In the genomic region with DNA sequence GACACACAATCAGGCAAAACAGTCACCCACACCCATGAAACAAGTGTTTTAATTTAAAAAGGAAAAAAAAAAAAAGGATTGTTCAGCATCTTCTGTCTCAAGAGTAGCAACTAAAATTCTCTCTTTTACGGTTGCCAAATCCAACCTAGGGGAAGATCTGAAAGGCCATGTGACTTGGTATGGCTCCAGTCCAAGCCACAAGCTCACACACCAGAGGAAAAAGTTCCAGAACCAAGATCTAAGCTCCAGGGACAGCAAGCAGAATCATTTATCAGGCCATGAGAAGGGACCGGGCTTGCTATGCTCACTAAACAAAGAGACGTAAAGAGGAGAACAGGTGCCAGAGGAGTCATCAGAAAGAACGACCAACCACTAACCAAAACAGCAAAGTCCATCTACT, we compare ENCODE assay signal across 8 mouse cellular contexts. TPM values are rescaled to one million over a fixed set of nuclear protein-coding genes. Genes with fewer than 3 reads are reported as not detected.
A peak's percentile ranks its signal among the peaks of the same experiment; 100 is the strongest.
DNase-seq lines count a peak whose midpoint lies in the region; ATAC-seq and TF ChIP-seq lines count a peak whose summit lies in the region.

No protein-coding gene starts in this region.

- WGBS in thymus, adult 2 months = 7% methylated on average over 4 of the region's 4 CpGs
- 46% methylated on average over 4 of the region's 4 CpGs for WGBS in forebrain, embryonic 14.5 days
- 32% methylated on average over 4 of the region's 4 CpGs for WGBS in kidney, embryonic 14.5 days
- WGBS in midbrain, embryonic 10.5 days = 63% methylated on average over 4 of the region's 4 CpGs

- TF ChIP-seq CTCF in thymus, adult 2 months (IDR thresholded peaks at IDR 0.05; ENCODE audit: borderline replicate concordance, control insufficient read depth, extremely low read depth, insufficient read depth, low read length, poor library complexity) = no peak

- no peak overlapping the region for H3K4me3 ChIP-seq in thymus, adult 2 months (ENCODE audit: control insufficient read depth, insufficient read depth, low read length)
- peak overlapping the region; percentile 71; the same call in 1 of the 2 replicates for H3K4me3 ChIP-seq in forebrain, embryonic 14.5 days (ENCODE audit: low read depth, low read length)
- H3K4me3 ChIP-seq in kidney, embryonic 14.5 days (ENCODE audit: low read length) = peak overlapping the region; percentile 95
- peak overlapping the region; percentile 91 for H3K4me3 ChIP-seq in midbrain, embryonic 10.5 days

- H3K36me3 ChIP-seq in thymus, adult 2 months (ENCODE audit: control insufficient read depth, insufficient read depth, low read length) = no peaks in the 10 kb centered on the region
- no peaks in the 10 kb centered on the region for H3K36me3 ChIP-seq in forebrain, embryonic 14.5 days (ENCODE audit: control insufficient read depth, insufficient read depth, low read length)
- no peaks in the 10 kb centered on the region for H3K36me3 ChIP-seq in kidney, embryonic 14.5 days (ENCODE audit: control insufficient read depth, insufficient read depth, low read length)
- H3K36me3 ChIP-seq in midbrain, embryonic 10.5 days = peaks cover 13% of the 10 kb centered on the region

- no peaks in the 10 kb centered on the region for H3K27me3 ChIP-seq in thymus, adult 2 months (ENCODE audit: control insufficient read depth, insufficient read depth, low read length)
- H3K27me3 ChIP-seq in forebrain, embryonic 14.5 days (replicated peaks; ENCODE audit: control insufficient read depth, insufficient read depth, low read length) = no peaks in the 10 kb centered on the region
- no peaks in the 10 kb centered on the region for H3K27me3 ChIP-seq in kidney, embryonic 14.5 days (ENCODE audit: control insufficient read depth, insufficient read depth, low read length)
- no peaks in the 10 kb centered on the region for H3K27me3 ChIP-seq in midbrain, embryonic 10.5 days (ENCODE audit: low read depth, poor library complexity, severe bottlenecking)

- H3K9me3 ChIP-seq in forebrain, embryonic 14.5 days (replicated peaks; ENCODE audit: control insufficient read depth, low read length) = no peaks in the 10 kb centered on the region
- no peaks in the 10 kb centered on the region for H3K9me3 ChIP-seq in kidney, embryonic 14.5 days (ENCODE audit: control insufficient read depth, low read length)
- H3K9me3 ChIP-seq in midbrain, embryonic 10.5 days (replicated peaks) = no peaks in the 10 kb centered on the region

- H3K27ac ChIP-seq in thymus, adult 2 months (ENCODE audit: control insufficient read depth, insufficient read depth, low read length) = no peak overlapping the region; the same call in 1 of the 2 replicates
- no peak overlapping the region for H3K27ac ChIP-seq in forebrain, embryonic 14.5 days (ENCODE audit: low read depth, low read length)
- H3K27ac ChIP-seq in kidney, embryonic 14.5 days (ENCODE audit: low read depth, low read length) = no peak overlapping the region
- H3K27ac ChIP-seq in midbrain, embryonic 10.5 days (replicated peaks) = 0 out of 2 replicates have a peak overlapping the region, but pooled peaks have one; percentile 92

- DNase-seq in thymus, postnatal 0 days (ENCODE audit: low spot score) = peak; percentile 9
- DNase-seq in thymus, adult 2 months = no peak
- no peak for DNase-seq in forebrain, embryonic 14.5 days (ENCODE audit: low spot score)
- no peak for DNase-seq in midbrain, embryonic 10.5 days (ENCODE audit: low spot score)
- no peak for DNase-seq in left cerebral cortex, postnatal 4 days
- no peak for DNase-seq in left cerebral cortex, adult 18-20 months (ENCODE audit: low spot score in 2 of 2)

- H3K4me2 ChIP-seq in forebrain, embryonic 14.5 days (ENCODE audit: low read length) = peak overlapping the region; percentile 91
- H3K4me2 ChIP-seq in kidney, embryonic 14.5 days (replicated peaks; ENCODE audit: low read depth, low read length) = peak overlapping the region; percentile 72

- H3K4me1 ChIP-seq in thymus, adult 2 months (replicated peaks; ENCODE audit: control insufficient read depth, insufficient read depth, low read length) = peaks cover 13% of the 10 kb centered on the region
- H3K4me1 ChIP-seq in forebrain, embryonic 14.5 days (ENCODE audit: control insufficient read depth, insufficient read depth, low read length) = peaks cover 15% of the 10 kb centered on the region
- H3K4me1 ChIP-seq in kidney, embryonic 14.5 days (ENCODE audit: control insufficient read depth, insufficient read depth, low read length) = peaks cover 7% of the 10 kb centered on the region
- peaks cover 33% of the 10 kb centered on the region for H3K4me1 ChIP-seq in midbrain, embryonic 10.5 days

- H3K9ac ChIP-seq in forebrain, embryonic 14.5 days (ENCODE audit: low read length) = no peak overlapping the region
- H3K9ac ChIP-seq in kidney, embryonic 14.5 days (ENCODE audit: low read depth, low read length) = peak overlapping the region; percentile 78; the same call in 1 of the 2 replicates

- intact Hi-C loops in left cerebral cortex, postnatal 4 days (cut with DNase I) = no loop called here

- no peak for ATAC-seq in forebrain, embryonic 14.5 days
- no peak for ATAC-seq in kidney, embryonic 14.5 days (ENCODE audit: low FRiP score, low TSS enrichment)
- no peak for ATAC-seq in granulocyte monocyte progenitor cell, adult 5-6 weeks (replicated peaks; ENCODE audit: poor library complexity, severe bottlenecking)

- TF ChIP-seq POLR2A in thymus, adult 2 months (IDR thresholded peaks at IDR 0.05; ENCODE audit: control insufficient read depth, extremely low read depth, insufficient read depth, low read length, poor library complexity) = no peak

RNA-seq across cellular contexts. Expression of gene Fam53a, which starts 1.5 kb away (rescaled TPM):
- polyA plus RNA-seq in thymus, postnatal 0 days (2015; fragmentation: Nextera tagmentation; extraction: Ambion mirVana) = 72.6 and 78.5 TPM in 2 replicates
- polyA plus RNA-seq in thymus, adult 2 months (2012; rRNA removed) = 89.5 and 125 TPM in 2 replicates
- polyA plus RNA-seq in forebrain, embryonic 14.5 days (2014; fragmentation: Nextera tagmentation; extraction: Ambion mirVana) = 46.3 and 46.9 TPM in 2 replicates
- 69.4 and 70.3 TPM in 2 replicates for polyA plus RNA-seq in kidney, embryonic 14.5 days (2014; fragmentation: Nextera tagmentation; extraction: Ambion mirVana)
- 63.9 and 70.4 TPM in 2 replicates for polyA plus RNA-seq in midbrain, embryonic 10.5 days (2016; fragmentation: Nextera tagmentation; extraction: Ambion mirVana)
- 23.7 and 40.1 TPM in 2 replicates for total RNA-seq in granulocyte monocyte progenitor cell, adult 5-6 weeks (2014; fragmentation: Nextera tagmentation)
- total RNA-seq in granulocyte monocyte progenitor cell, adult 5-6 weeks (2017) = 15.7 and 16.1 TPM in 2 replicates
- total RNA-seq in left cerebral cortex, postnatal 4 days (2021) = 10 to 100 TPM; 16.1 to 17.3 TPM
- total RNA-seq in left cerebral cortex, adult 18-20 months (2021) = 10 to 100 TPM; 21.8 to 24.2 TPM

RNA-seq across cellular contexts. Expression of gene Gm9903, which starts 1.8 kb away (rescaled TPM):
- polyA plus RNA-seq in thymus, postnatal 0 days (2015; fragmentation: Nextera tagmentation; extraction: Ambion mirVana) = 0.44 and 0.60 TPM in 2 replicates
- polyA plus RNA-seq in thymus, adult 2 months (2012; rRNA removed) = 0.56 and 0.82 TPM in 2 replicates
- polyA plus RNA-seq in forebrain, embryonic 14.5 days (2014; fragmentation: Nextera tagmentation; extraction: Ambion mirVana) = 0.45 and 0.48 TPM in 2 replicates
- 0.57 and 1.0 TPM in 2 replicates for polyA plus RNA-seq in kidney, embryonic 14.5 days (2014; fragmentation: Nextera tagmentation; extraction: Ambion mirVana)
- 0.27 and 0.71 TPM in 2 replicates for polyA plus RNA-seq in midbrain, embryonic 10.5 days (2016; fragmentation: Nextera tagmentation; extraction: Ambion mirVana)
- total RNA-seq in granulocyte monocyte progenitor cell, adult 5-6 weeks (2014; fragmentation: Nextera tagmentation) = 0.75 TPM in 1 of 2 replicates, not detected in the other
- total RNA-seq in granulocyte monocyte progenitor cell, adult 5-6 weeks (2017) = 0.15 and 0.30 TPM in 2 replicates
- under 1 TPM; 0.20 to 0.86 TPM for total RNA-seq in left cerebral cortex, postnatal 4 days (2021)
- 1 to 10 TPM in 1 of 2 experiments, under 1 TPM in 1; 0.67 to 1.1 TPM for total RNA-seq in left cerebral cortex, adult 18-20 months (2021)

RNA-seq across cellular contexts. Expression of gene Slbp, which starts 24.4 kb away (rescaled TPM):
- 353 and 376 TPM in 2 replicates for polyA plus RNA-seq in thymus, postnatal 0 days (2015; fragmentation: Nextera tagmentation; extraction: Ambion mirVana)
- polyA plus RNA-seq in thymus, adult 2 months (2012; rRNA removed) = 87.4 and 132 TPM in 2 replicates
- 154 and 159 TPM in 2 replicates for polyA plus RNA-seq in forebrain, embryonic 14.5 days (2014; fragmentation: Nextera tagmentation; extraction: Ambion mirVana)
- polyA plus RNA-seq in kidney, embryonic 14.5 days (2014; fragmentation: Nextera tagmentation; extraction: Ambion mirVana) = 261 TPM in 2 replicates
- polyA plus RNA-seq in midbrain, embryonic 10.5 days (2016; fragmentation: Nextera tagmentation; extraction: Ambion mirVana) = 309 and 347 TPM in 2 replicates
- total RNA-seq in granulocyte monocyte progenitor cell, adult 5-6 weeks (2014; fragmentation: Nextera tagmentation) = 154 and 174 TPM in 2 replicates
- 251 and 253 TPM in 2 replicates for total RNA-seq in granulocyte monocyte progenitor cell, adult 5-6 weeks (2017)
- 10 to 100 TPM; 36.1 to 39.2 TPM for total RNA-seq in left cerebral cortex, postnatal 4 days (2021)
- total RNA-seq in left cerebral cortex, adult 18-20 months (2021) = 10 to 100 TPM; 26.1 to 28.3 TPM

RNA-seq across cellular contexts. Expression of gene Tacc3, which starts 30.0 kb away (rescaled TPM):
- 195 and 217 TPM in 2 replicates for polyA plus RNA-seq in thymus, postnatal 0 days (2015; fragmentation: Nextera tagmentation; extraction: Ambion mirVana)
- polyA plus RNA-seq in thymus, adult 2 months (2012; rRNA removed) = 57.3 and 72.7 TPM in 2 replicates
- 94.5 and 98.2 TPM in 2 replicates for polyA plus RNA-seq in forebrain, embryonic 14.5 days (2014; fragmentation: Nextera tagmentation; extraction: Ambion mirVana)
- polyA plus RNA-seq in kidney, embryonic 14.5 days (2014; fragmentation: Nextera tagmentation; extraction: Ambion mirVana) = 175 and 205 TPM in 2 replicates
- polyA plus RNA-seq in midbrain, embryonic 10.5 days (2016; fragmentation: Nextera tagmentation; extraction: Ambion mirVana) = 317 and 336 TPM in 2 replicates
- total RNA-seq in granulocyte monocyte progenitor cell, adult 5-6 weeks (2014; fragmentation: Nextera tagmentation) = 79.1 and 81.0 TPM in 2 replicates
- total RNA-seq in granulocyte monocyte progenitor cell, adult 5-6 weeks (2017) = 186 and 201 TPM in 2 replicates
- 10 to 100 TPM; 14.9 to 15.3 TPM for total RNA-seq in left cerebral cortex, postnatal 4 days (2021)
- total RNA-seq in left cerebral cortex, adult 18-20 months (2021) = 1 to 10 TPM; 4.2 to 6.5 TPM

RNA-seq across cellular contexts. Expression of gene Tmem129, which starts 30.2 kb away (rescaled TPM):
- polyA plus RNA-seq in thymus, postnatal 0 days (2015; fragmentation: Nextera tagmentation; extraction: Ambion mirVana) = 28.4 and 30.8 TPM in 2 replicates
- polyA plus RNA-seq in thymus, adult 2 months (2012; rRNA removed) = 71.6 and 78.0 TPM in 2 replicates
- polyA plus RNA-seq in forebrain, embryonic 14.5 days (2014; fragmentation: Nextera tagmentation; extraction: Ambion mirVana) = 35.8 and 39.5 TPM in 2 replicates
- polyA plus RNA-seq in kidney, embryonic 14.5 days (2014; fragmentation: Nextera tagmentation; extraction: Ambion mirVana) = 32.3 and 37.7 TPM in 2 replicates
- 38.2 and 46.0 TPM in 2 replicates for polyA plus RNA-seq in midbrain, embryonic 10.5 days (2016; fragmentation: Nextera tagmentation; extraction: Ambion mirVana)
- total RNA-seq in granulocyte monocyte progenitor cell, adult 5-6 weeks (2014; fragmentation: Nextera tagmentation) = 15.0 and 27.7 TPM in 2 replicates
- 19.7 and 26.2 TPM in 2 replicates for total RNA-seq in granulocyte monocyte progenitor cell, adult 5-6 weeks (2017)
- 10 to 100 TPM; 15.2 to 17.6 TPM for total RNA-seq in left cerebral cortex, postnatal 4 days (2021)
- total RNA-seq in left cerebral cortex, adult 18-20 months (2021) = 10 to 100 TPM; 26.8 to 28.0 TPM
